Mouse (Mus musculus) thymus, adult 2 months (tissue): ENCODE data around the gene Slc4a4.

Experiments
- CTCF ChIP-seq: fragments of 200-500 bp; IDR thresholded peaks from 2 replicates; pipeline ENCODE4 v1.5.1; 2012; ENCODE audit warnings: mild to moderate bottlenecking, control low read depth, low read length, moderate library complexity, borderline replicate concordance; ENCODE audit not compliant: control insufficient read depth, poor library complexity, insufficient read depth; ENCODE audit errors: extremely low read depth
- POLR2A ChIP-seq: fragments of 200-500 bp; IDR thresholded peaks from 2 replicates; pipeline ENCODE4 v1.6.1; 2012; ENCODE audit warnings: mild to moderate bottlenecking, low read length, control low read depth, moderate library complexity; ENCODE audit not compliant: control insufficient read depth, poor library complexity, insufficient read depth; ENCODE audit errors: extremely low read depth

DNA sequence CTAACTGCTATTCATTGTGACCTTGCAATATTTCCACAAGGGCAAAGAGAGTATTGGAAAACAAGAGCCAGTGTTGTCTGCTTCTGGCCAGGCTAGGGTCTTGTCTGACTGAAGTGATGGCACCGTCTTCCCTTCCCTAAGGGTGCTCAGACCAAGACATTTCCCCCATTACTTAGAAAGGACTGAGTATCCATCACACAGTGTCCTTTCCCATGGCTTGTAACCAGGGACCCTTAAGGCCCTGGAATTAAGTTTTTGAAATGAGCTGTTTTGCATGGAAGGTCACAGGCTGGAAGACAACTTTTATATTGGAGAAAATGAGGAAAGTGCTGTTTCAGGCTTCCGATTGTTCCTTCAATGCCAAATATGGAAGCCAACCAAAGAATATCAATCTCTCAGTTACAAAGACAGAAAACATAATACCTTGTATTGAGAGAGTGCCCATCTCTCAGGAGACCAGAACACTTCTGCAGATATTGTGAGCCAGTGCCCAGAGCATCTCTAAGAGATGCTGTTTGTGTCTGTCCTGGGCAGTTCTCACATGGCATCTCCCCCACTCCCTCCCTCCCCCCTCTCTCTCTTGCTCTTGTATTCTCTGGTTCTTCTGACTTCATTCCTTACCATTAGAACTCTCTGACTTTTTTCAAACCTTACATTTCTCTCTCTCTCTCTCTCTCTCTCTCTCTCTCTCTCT is 284.6 kb downstream of the Slc4a4 start:
- TF ChIP-seq POLR2A (no peak), CTCF (no peak)
